Mouse (Mus musculus) lung, adult 2 months (tissue): ENCODE results near the gene Cav2. TPM values are rescaled to one million over a fixed set of nuclear protein-coding genes. Genes with fewer than 3 reads are reported as not detected.
A peak's percentile ranks its signal among the peaks of the same experiment; 100 is the strongest.

ENCODE experiments used
- DNase-seq: peaks from one replicate; pipeline ENCODE4 v3.0.0; 2022
- H3K4me1 ChIP-seq: fragments of 200-500 bp; 2 replicates; pipeline ENCODE4 v1.6.1; 2011; ENCODE audit warnings: low read length; ENCODE audit not compliant: control insufficient read depth, insufficient read depth
- H3K4me3 ChIP-seq: fragments of 200-500 bp; replicated peaks from 2 replicates; pipeline ENCODE3; 2011; ENCODE audit warnings: low read depth, mild to moderate bottlenecking, control low read depth, low read length; ENCODE audit errors: extremely low read depth
- CTCF ChIP-seq: fragments of 200-500 bp; IDR thresholded peaks from 2 replicates; pipeline ENCODE4 v1.5.1; 2011; ENCODE audit warnings: mild to moderate bottlenecking, low read length, control low read depth; ENCODE audit not compliant: insufficient read depth
- POLR2A ChIP-seq: fragments of 200-500 bp; IDR thresholded peaks from 2 replicates; pipeline ENCODE4 v1.6.1; 2011; ENCODE audit warnings: low read depth, mild to moderate bottlenecking, control low read depth, low read length, borderline replicate concordance; ENCODE audit errors: extremely low read depth
- WGBS: fragments of 180-500 bp; shearing (Covaris S2); methylation state at CpG from one replicate; pipeline ENCODE4 v1.1.7; 2018; 5-methylcytosine and 5-hydroxymethylcytosine counted together
- polyA plus RNA-seq: library from polyadenylated mRNA; depleted of rRNA; stranded (reverse); fragments of >200 nt; gene quantifications from 2 replicates; pipeline ENCODE4 v1.2.3, GENCODE M21; 2012; rRNA removed

Cav2 gene
- 220 and 261 TPM in 2 replicates for polyA plus RNA-seq

GRCm38 (mm10) chr6:17280939-17281756 lies at the start of gene Cav2:
Gene Cav2, plus strand, starts transcription at chr6:17281185.
- peak; percentile 93 for DNase-seq
- Histone ChIP-seq H3K4me3 (peak within 1 kb of the TSS; percentile 87), H3K4me1 (peaks cover 15% of the 10 kb centered on the region)
- under 1% methylated on average over 40 of the region's 40 CpGs for WGBS
- TF ChIP-seq CTCF = no peak
- peak; percentile 90 for TF ChIP-seq POLR2A

- H3K4me3 ChIP-seq = no peak overlapping the region
- no peaks in the 10 kb centered on the region for H3K4me1 ChIP-seq
- DNase-seq = no peak
- 94% methylated on average over 1 of the region's 1 CpGs for WGBS
- no peak for TF ChIP-seq POLR2A
- no peak for TF ChIP-seq CTCF
These were observed 41.3 kb upstream of the Cav2 start for GRCm38 (mm10) chr6:17239693-17240092.

GRCm38 (mm10) chr6:17241013-17241412 lies 40.0 kb upstream of the Cav2 start:
- WGBS = 89% methylated on average over 1 of the region's 1 CpGs
- no peak for TF ChIP-seq POLR2A
- TF ChIP-seq CTCF = no peak

GRCm38 (mm10) chr6:17246959-17247358 lies 34.0 kb upstream of the Cav2 start:
- TF ChIP-seq CTCF = no peak
- WGBS = 94% methylated on average over 2 of the region's 2 CpGs
- Histone ChIP-seq H3K4me1 (peaks cover 2% of the 10 kb centered on the region), H3K4me3 (no peak overlapping the region)
- no peak for DNase-seq

More at GRCm38 (mm10) chr6:17241013-17241412, 40.0 kb upstream of the Cav2 start:
- no peak overlapping the region for H3K4me3 ChIP-seq
- no peak for DNase-seq
- H3K4me1 ChIP-seq = no peaks in the 10 kb centered on the region

GRCm38 (mm10) chr6:17247673-17248072 lies 33.3 kb upstream of the Cav2 start:
- DNase-seq = no peak
- WGBS = 70% methylated on average over 3 of the region's 3 CpGs
- TF ChIP-seq POLR2A (no peak), CTCF (no peak)
- Histone ChIP-seq H3K4me1 (peaks cover 2% of the 10 kb centered on the region), H3K4me3 (no peak overlapping the region)

- no peak for DNase-seq
- WGBS = 20% methylated on average over 1 of the region's 1 CpGs
- Histone ChIP-seq H3K4me1 (peaks cover 2% of the 10 kb centered on the region), H3K4me3 (no peak overlapping the region)
- TF ChIP-seq POLR2A = no peak
- TF ChIP-seq CTCF = no peak
These were observed 32.7 kb upstream of the Cav2 start for GRCm38 (mm10) chr6:17248241-17248640.

- no peak for DNase-seq
- 26% methylated on average over 1 of the region's 1 CpGs for WGBS
- H3K4me3 ChIP-seq = no peak overlapping the region
- peaks cover 4% of the 10 kb centered on the region for H3K4me1 ChIP-seq
- TF ChIP-seq POLR2A = no peak
- TF ChIP-seq CTCF = no peak
These were observed 29.0 kb upstream of the Cav2 start for GRCm38 (mm10) chr6:17251958-17252357.

- 67% methylated on average over 1 of the region's 1 CpGs for WGBS
- H3K4me3 ChIP-seq = no peak overlapping the region
- DNase-seq = no peak
- peaks cover 5% of the 10 kb centered on the region; the same call in 1 of the 2 replicates for H3K4me1 ChIP-seq
- TF ChIP-seq CTCF = no peak
- TF ChIP-seq POLR2A = no peak
These were observed 22.8 kb upstream of the Cav2 start for GRCm38 (mm10) chr6:17258142-17258541.

- no peak for TF ChIP-seq POLR2A
- no peak for TF ChIP-seq CTCF
- peaks cover 5% of the 10 kb centered on the region; the same call in 1 of the 2 replicates for H3K4me1 ChIP-seq
- 70% methylated on average over 1 of the region's 1 CpGs for WGBS
- no peak overlapping the region for H3K4me3 ChIP-seq
- no peak for DNase-seq
These were observed 22.1 kb upstream of the Cav2 start for GRCm38 (mm10) chr6:17258911-17259310.

- no peak for DNase-seq
- H3K4me1 ChIP-seq = peaks cover 9% of the 10 kb centered on the region
- TF ChIP-seq CTCF (no peak), POLR2A (no peak)
- no peak overlapping the region for H3K4me3 ChIP-seq
- 33% methylated on average over 2 of the region's 2 CpGs for WGBS
These were observed 18.2 kb upstream of the Cav2 start for GRCm38 (mm10) chr6:17262786-17263185.
